Mouse (Mus musculus) kidney, postnatal 4 days (tissue): ENCODE data around the gene Mtg2.

ENCODE experiments used
- DNase-seq, 2 experiments: peaks; one replicate each; pipeline ENCODE4 v3.0.0; 2021; ENCODE audit warnings: mixed read lengths in 2 of 2

Mtg2 gene

DNA sequence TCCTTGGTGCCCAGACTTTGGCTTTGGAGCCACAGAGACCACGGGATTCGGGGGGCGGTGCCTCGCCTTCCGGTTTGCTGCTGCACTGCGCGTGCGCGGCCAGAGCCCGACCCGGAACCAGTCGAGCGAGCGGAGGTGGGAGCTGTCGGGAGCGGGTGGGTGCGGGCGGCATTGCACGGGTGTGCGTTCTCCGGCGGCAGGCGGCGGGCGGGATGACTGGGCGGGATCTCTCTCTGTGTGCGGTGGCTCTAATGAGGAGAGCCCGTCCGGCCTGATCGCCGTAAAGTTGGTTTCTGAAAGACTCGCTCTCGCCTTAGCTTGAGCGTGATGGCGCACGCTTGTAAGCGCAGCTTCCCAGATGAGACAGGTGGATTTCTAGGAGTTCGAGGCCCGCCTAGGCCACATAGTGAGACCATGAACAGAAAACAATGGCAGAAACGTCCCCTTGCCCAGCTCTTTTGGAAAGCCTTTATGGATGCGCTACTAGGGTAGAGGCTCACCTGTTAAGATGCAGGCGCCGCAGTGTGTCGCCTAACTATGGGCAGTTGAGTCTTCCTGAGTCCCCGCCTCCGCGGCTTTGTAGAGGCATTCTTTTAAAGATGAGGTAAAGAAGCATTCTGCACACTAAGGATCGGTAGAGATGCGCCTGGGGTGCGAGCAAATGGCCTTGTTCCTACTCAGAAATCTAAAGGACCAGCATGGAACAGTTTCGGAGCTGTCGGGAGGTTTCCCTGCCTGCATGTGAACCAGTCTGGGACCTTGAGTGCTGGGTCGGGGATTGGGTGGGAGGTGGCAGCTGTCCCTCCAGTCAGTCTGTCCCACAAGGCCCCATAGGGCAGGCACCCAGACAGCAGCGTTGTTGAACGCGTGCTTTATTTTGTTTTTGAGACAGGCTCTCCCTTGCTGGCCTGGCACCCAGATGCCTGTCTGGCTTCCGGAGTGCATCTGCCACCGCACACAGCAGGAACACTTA, at the start of gene Mtg2:
Gene Mtg2, plus strand, starts transcription at position 108 of the 973 bp plus-strand sequence.
- peak; percentile 95 to 97 for DNase-seq

- DNase-seq = no peak
Observed at GRCm38 (mm10) chr2:180020919-180021318, 49.5 kb upstream of the Mtg2 start.

DNA sequence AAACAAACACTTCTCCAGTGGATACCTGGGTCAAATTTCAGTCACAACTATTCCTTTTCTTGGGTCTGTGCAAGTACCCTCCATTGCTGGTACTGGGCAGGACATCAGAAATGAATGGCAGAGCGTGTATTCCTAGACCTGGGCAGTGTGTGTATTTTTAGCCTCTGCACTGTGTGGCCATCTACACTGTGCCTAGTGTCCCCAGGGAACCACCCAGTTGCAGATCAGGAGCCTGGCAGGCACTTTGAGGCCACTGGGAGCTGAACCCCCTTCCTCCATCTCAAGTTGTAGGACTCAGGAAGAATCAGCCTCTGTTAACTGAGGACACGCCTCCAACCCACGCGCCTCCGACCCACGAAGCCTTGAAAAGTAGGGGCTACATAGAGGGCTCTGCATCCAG, 47.6 kb upstream of the Mtg2 start:
- no peak for DNase-seq

DNA sequence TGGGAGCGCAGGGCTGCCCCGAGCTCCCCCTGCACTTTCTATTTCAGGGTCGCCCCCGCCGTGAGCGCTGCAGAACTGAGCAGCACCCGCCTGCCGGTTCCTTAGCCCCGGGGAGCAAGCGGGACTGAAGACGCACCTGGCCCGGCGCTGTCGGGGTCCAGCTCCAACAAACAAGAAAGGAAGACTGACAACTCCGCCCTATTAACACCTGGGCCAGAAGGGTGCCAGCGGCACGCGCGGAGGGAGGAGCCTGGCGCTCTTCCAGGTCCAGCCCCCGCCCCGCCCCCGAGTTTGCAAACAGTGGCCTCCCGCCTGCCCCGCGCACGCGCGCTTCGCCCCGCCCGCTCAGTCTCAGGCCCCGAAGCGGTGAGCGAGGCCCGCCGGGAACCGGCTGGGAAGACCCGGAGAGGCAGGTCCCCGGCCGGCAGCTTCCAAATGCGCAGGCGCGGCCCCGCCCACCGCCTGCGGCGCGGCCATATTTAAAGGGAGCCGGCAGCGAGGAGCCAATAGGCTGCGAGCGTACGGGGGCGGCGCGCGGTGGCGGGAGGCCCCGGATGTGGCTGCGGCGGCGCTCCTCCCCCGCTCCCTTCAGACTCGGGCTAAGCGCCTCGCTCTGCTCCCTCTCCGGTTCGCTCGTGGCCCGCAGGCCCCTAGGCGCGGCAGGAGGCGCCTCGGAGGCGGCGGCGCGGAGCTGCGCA, 45.8 kb upstream of the Mtg2 start, which contains the start of gene Lsm14b:
Gene Lsm14b, plus strand, starts transcription at position 587 of the 698 bp plus-strand sequence.
- peak; percentile 98 to 99 for DNase-seq

DNA sequence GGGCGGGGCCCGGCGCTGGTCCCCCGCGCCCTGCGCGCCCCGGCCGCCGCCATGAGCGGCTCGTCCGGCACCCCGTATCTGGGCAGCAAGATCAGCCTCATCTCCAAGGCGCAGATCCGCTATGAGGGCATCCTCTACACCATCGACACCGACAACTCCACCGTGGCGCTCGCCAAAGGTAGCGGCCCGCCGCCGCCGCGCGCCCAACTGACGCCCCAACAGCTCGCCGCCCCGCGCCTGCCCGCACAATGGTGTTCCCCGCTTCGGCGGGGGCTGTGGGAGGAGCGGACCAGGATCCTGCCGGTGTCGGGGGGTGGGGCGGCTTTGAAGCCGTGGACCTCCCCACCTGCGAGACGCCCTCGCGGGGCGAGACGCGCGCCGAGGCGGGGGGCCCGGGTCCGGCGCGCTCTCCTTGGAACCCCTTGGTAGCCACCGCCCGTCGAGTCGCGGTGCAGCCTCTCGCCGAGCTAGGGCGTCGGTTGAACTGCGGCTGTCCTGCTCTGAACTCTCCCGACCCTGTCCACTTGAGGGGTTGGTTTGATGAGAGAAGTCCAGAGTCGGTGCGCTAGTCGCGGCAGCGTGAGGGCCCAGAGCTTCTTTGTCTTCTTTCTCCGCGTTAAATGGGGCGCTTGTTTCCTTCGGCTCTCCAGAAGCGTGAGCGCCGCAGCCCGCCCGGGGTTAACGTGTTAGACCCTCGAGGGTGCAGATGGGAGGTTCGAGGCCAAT, 45.1 kb upstream of the Mtg2 start:
- peak in 1 of 2 experiments; percentile 61 for DNase-seq

DNA sequence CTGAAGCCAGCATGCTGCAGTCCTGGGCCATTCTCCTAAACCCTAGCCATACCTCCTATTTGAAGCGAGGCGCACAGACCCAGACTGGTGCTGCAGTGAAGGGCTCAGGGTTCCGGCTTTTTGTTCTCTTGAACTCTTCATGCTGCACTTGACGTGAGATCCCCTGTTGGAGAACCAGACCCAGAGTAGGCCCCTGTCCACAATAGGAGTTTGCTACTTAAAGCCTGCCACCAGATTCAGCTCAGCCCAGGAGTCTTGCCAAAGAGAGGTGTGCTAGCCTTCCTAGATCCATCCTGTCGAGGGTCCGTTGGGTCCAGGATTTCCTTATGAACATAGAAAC, 44.6 kb upstream of the Mtg2 start:
- DNase-seq = no peak

- DNase-seq = no peak
Observed at GRCm38 (mm10) chr2:180027768-180028167, 42.6 kb upstream of the Mtg2 start.

GRCm38 (mm10) chr2:180031270-180031669, 39.1 kb upstream of the Mtg2 start:
- peak in 1 of 2 experiments; percentile 34 for DNase-seq

GRCm38 (mm10) chr2:180032925-180033324, 37.5 kb upstream of the Mtg2 start:
- no peak for DNase-seq

DNA sequence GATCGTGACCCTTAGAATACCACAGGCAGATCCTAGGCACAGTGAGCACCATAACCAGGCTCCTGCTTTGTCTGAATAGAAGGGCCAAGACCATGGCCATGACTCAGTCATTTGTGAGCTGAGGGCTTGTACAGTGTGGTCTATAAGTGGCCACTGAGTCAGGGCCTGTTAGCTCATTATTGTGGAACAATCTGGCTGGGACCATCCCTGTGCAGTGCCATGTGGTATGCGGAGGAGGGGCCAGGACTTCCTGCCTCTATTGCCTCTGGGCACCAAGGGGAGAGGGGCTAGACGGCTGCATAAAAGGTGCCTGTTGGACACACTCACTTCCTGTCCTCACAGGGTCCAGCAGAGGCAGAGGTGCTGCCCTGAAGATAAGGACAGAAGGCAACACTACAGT, 36.4 kb upstream of the Mtg2 start:
- no peak for DNase-seq

- no peak for DNase-seq
Observed at GRCm38 (mm10) chr2:180034753-180035152, 35.6 kb upstream of the Mtg2 start.

DNA sequence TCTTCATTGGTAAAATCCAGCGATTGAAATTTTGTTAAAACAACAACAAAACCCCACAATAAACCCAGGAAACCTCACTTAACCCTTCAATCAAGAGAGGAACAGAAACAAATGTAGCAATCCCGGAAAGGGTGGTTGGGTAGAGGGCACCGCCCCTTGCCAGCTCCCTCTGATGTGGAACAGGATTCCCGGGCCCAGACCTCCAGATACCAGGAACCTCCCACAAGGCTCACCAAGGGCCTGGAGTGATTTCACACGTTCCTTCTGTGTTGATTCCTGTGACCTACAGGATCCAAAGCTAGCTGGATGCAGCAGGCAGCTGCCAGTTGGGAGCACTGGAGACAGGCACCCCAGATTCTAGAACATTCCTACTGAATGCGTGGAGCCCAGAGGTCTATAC, 30.0 kb upstream of the Mtg2 start:
- no peak for DNase-seq

DNA sequence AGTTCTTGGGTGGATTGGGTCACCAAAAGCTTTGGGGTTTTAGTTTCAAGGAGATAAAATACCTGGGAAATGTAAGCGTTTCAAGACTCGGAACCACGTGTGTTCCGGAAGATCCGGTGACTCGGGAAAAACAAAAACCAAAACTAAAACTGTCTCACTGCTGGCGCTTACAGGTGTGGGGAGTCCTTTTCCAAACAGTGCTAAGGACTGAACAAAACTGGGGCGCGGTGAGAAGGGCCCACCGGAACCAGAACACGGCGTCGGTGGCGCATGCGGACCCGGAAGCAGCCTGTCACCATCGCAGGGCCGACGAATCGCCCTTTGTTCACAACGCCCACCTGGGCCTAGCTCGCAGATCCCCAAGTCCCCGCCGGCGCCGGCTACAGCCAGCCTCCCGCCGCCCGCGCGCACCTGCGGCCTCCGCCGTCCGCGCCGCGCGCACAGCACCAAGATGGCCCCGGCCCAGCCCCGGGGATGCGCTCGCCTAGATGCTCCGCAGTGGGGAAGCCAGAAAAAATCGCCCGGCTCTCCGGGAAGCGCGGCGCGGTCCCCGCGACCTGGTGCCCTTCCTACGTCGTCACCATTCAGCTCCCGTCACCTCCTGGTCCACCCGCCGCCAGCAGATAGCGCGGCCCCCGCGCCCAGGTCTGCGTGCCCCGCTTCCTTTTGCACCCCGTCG, 28.7 kb upstream of the Mtg2 start:
- peak; percentile 59 to 78 for DNase-seq

DNA sequence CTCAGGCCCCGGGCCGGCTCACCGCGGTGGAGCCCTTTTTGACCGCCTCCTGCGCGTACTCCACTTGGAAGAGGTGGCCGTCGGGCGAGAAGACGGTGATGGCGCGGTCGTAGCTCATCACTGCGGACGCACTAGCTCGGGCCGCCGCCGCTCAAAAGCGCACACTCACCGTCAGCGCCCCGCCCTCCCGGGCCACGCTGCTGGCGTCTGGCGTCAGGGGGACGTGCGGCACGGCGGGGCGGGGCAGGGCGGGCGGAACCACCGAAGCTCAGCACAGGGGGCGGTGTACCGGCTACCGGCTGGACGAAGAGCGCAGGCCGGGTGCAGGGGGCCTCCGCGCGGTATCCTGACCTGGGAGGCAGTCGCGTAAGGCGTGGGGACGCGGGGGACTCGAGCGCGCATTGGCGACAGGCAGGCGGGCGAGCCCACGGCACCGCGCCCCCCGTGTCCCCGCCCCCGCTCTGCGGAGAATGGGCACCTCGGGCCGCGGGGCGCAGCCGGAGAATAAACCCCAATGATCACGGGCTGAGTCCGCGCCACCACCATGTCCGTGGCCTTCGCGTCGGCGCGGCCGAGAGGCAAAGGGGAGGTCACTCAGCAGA, 28.0 kb upstream of the Mtg2 start, which contains the start of the genes Psma7 and Ss18l1:
Gene Psma7, minus strand, starts transcription at position 178 of the 602 bp plus-strand sequence.
Gene Ss18l1, plus strand, starts transcription at position 254 of the 602 bp plus-strand sequence.
- peak; percentile 92 to 97 for DNase-seq

GRCm38 (mm10) chr2:180042858-180043515, 27.4 kb upstream of the Mtg2 start:
- peak; percentile 79 to 88 for DNase-seq

DNA sequence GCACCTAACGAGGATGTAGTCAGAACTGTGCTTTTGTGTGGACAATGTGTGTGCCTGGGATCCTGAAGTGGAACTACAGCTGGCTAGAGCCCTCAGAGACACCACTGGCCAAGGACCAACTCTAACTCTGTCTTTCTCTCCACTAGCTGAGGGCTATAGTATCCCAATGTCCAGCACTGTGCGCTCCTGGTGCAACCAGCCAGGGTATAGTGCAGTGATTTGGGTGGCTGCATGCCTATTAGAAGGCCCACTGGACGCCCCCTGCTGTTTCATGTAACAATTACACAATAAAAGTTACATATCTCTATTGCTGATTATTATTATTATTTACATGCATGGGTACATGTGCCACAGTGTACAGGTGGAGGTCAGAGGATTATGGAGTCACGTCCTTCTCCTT, 25.1 kb upstream of the Mtg2 start:
- DNase-seq = peak; percentile 51 to 63

- DNase-seq = no peak
Observed at GRCm38 (mm10) chr2:180047580-180047979, 22.8 kb upstream of the Mtg2 start.

GRCm38 (mm10) chr2:180047980-180048635, 22.3 kb upstream of the Mtg2 start:
- DNase-seq = no peak

- peak; percentile 91 to 92 for DNase-seq
Observed at GRCm38 (mm10) chr2:180050986-180051385, 19.4 kb upstream of the Mtg2 start.

DNA sequence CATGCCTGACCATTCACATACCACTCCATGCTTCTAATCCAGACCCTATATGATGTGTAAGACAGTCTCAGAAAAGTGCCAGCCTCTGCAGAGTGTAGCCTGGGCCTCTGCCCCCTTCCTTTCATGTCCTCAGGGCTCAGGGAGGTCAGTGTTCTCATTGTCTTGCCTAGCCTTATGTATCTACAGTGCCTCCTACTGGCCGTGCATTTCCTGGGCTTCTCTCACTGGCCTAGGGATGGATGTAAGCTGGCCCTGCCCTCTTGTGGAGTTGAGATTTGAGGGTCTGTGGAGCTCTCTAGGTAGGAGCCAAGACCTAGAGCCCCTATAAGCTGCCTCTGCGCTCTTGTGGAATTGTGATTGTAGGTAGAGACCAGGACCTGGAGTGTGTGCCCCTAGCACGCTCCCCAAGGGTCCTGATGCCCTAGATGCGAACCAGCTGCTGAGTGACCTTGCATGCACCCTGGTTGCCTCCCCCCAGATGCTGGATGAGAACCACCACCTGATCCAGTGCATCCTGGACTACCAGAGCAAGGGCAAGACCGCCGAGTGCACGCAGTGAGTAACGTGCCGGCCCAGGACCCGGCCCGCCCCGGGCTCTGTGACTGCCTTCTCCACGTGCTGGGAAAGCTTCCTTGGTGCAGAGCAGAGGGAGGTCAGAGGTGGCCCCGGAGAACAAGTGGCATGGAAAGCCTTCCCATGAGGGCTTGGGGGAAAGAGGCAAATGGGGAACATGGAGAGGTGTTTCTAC, 18.2 kb upstream of the Mtg2 start:
- peak; percentile 48 to 63 for DNase-seq
